Mouse (Mus musculus): Measurements from ENCODE around the gene Tmed8.

DNA sequence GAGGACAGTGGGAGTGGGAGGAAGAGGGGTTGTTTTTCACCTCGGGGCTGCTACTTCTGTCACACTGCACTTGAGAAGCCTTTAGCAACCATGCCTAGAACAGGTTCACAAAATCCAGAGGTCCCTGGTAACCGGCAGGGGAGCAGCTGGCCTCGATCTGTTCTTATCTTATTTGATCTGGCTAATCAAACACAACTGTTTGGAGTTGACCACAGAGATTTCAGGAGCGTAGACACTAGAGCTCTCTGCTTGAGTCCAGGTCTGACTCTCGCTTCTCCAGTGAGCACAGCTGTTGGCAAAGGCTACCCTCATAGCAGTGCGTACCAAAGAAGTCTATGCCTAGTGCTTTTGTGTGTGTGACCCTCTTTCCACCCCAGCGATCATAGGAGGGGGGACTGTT is 42.2 kb downstream of the Tmed8 start:
- TF ChIP-seq POLR2A (IDR thresholded peaks at IDR 0.05; ENCODE audit: low read depth, low read length) = no peak
- TF ChIP-seq CTCF (conservative IDR thresholded peaks at IDR 0.05; ENCODE audit: insufficient read depth, insufficient read length, low read depth, low read length) = no peak
